Mouse (Mus musculus) intestine, embryonic 15.5 days (tissue): ENCODE measurements at regions not wholly inside any gene's neighbourhood (a gene's known extent, or its start where the extent isn't known, plus 50 kb on each side); places are given as distances from the start of the nearest gene placed in this dataset.
A peak's percentile ranks its signal among the peaks of the same experiment; 100 is the strongest.

Source experiments
- ATAC-seq: fragments of 200-750 bp; cut with Nextera tagmentation; 2 replicates; pipeline ENCODE4 v1.8.0; 2017; ENCODE audit warnings: moderate TSS enrichment, moderate library complexity
- H3K27ac ChIP-seq: fragments of 300-500 bp; sonication (generic); 2 replicates; pipeline ENCODE4 v1.5.1; 2015; ENCODE audit warnings: mild to moderate bottlenecking, inconsistent platforms
- H3K27me3 ChIP-seq: fragments of 300-500 bp; sonication (generic); replicated peaks from 2 replicates; pipeline ENCODE4 v1.6.1; 2015; ENCODE audit warnings: inconsistent platforms
- H3K36me3 ChIP-seq: fragments of 300-500 bp; sonication (generic); 2 replicates; pipeline ENCODE4 v1.6.1; 2015; ENCODE audit warnings: inconsistent platforms
- H3K4me1 ChIP-seq: fragments of 300-500 bp; sonication (generic); replicated peaks from 2 replicates; pipeline ENCODE4 v1.6.1; 2015; ENCODE audit warnings: inconsistent platforms
- H3K4me2 ChIP-seq: fragments of 300-500 bp; sonication (generic); replicated peaks from 2 replicates; pipeline ENCODE4 v1.6.1; 2015; ENCODE audit warnings: mild to moderate bottlenecking, inconsistent platforms
- H3K4me3 ChIP-seq: fragments of 300-500 bp; sonication (generic); replicated peaks from 2 replicates; pipeline ENCODE4 v1.5.1; 2015; ENCODE audit warnings: inconsistent platforms
- H3K9ac ChIP-seq: fragments of 300-500 bp; sonication (generic); 2 replicates; pipeline ENCODE4 v1.6.1; 2015; ENCODE audit warnings: inconsistent platforms
- H3K9me3 ChIP-seq: fragments of 300-500 bp; sonication (generic); 2 replicates; pipeline ENCODE4 v1.6.1; 2016; ENCODE audit warnings: inconsistent platforms
- WGBS: fragments of 180-500 bp; shearing (Covaris S2); methylation state at CpG from one replicate; pipeline ENCODE4 v1.1.7; 2015; 5-methylcytosine and 5-hydroxymethylcytosine counted together

DNA sequence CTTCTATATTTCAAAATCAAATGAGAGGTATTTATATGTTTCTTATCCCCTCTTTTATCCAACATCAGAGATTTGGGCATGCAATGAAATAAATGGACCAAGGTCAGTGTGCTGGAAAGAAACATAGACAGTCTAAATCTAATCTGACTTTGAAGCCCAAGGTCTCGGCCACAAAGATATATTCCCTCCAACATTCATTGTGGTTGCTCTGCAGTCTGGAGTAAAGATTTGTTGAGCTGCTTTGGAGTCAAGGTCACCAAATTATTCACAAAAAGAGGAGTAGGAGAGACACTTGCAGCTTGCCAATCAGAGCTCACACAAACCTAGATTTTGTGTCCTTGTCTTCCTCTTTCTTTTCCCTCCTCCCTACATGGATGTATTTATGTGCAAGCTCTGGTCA lies 304.2 kb upstream of the Itga1 start:
- H3K36me3 ChIP-seq, result no peaks in the 10 kb centered on the region
- no peaks in the 10 kb centered on the region for H3K27me3 ChIP-seq
- no peak overlapping the region for H3K27ac ChIP-seq
- H3K9me3 ChIP-seq, result no peaks in the 10 kb centered on the region
- H3K9ac ChIP-seq, result no peak overlapping the region
- H3K4me1 ChIP-seq, result no peaks in the 10 kb centered on the region
- no peak overlapping the region for H3K4me2 ChIP-seq
- H3K4me3 ChIP-seq, result no peak overlapping the region
- WGBS, result 67% methylated on average over 1 of the region's 1 CpGs
- ATAC-seq, result no peak

- Histone ChIP-seq H3K27ac (no peak overlapping the region), H3K9me3 (no peaks in the 10 kb centered on the region), H3K9ac (no peak overlapping the region), H3K4me3 (no peak overlapping the region), H3K36me3 (no peaks in the 10 kb centered on the region), H3K4me2 (no peak overlapping the region), H3K27me3 (no peaks in the 10 kb centered on the region), H3K4me1 (no peaks in the 10 kb centered on the region)
- 78% methylated on average over 4 of the region's 4 CpGs for WGBS
- ATAC-seq, result no peak
Observed at GRCm38 (mm10) chr13:115400706-115401215, 299.0 kb upstream of the Itga1 start.

DNA sequence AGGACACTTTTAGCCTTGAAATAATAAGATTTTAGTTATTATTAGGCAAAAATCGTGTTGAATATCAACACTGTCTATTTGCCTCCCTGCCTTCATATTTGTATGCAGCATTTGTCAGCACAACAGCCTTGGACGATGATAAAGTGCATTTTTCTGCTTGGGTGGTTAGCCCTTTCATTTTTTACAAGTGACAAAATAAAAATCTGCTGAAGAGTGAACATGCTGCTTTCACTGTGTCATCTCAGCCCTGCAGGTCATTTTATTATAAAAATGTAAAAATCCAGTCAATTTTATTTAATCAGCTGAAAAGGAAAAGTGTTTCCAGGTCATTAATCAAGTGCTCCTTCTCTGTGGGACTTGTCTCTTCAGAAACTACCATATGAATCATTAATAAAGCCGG lies 277.9 kb upstream of the Itga1 start:
- no peaks in the 10 kb centered on the region for H3K9me3 ChIP-seq
- WGBS, result 60% methylated on average over 3 of the region's 3 CpGs
- no peak overlapping the region for H3K9ac ChIP-seq
- no peaks in the 10 kb centered on the region for H3K36me3 ChIP-seq
- no peaks in the 10 kb centered on the region for H3K27me3 ChIP-seq
- no peak for ATAC-seq
- no peak overlapping the region for H3K4me3 ChIP-seq
- H3K4me2 ChIP-seq, result no peak overlapping the region
- no peaks in the 10 kb centered on the region for H3K4me1 ChIP-seq
- no peak overlapping the region for H3K27ac ChIP-seq

DNA sequence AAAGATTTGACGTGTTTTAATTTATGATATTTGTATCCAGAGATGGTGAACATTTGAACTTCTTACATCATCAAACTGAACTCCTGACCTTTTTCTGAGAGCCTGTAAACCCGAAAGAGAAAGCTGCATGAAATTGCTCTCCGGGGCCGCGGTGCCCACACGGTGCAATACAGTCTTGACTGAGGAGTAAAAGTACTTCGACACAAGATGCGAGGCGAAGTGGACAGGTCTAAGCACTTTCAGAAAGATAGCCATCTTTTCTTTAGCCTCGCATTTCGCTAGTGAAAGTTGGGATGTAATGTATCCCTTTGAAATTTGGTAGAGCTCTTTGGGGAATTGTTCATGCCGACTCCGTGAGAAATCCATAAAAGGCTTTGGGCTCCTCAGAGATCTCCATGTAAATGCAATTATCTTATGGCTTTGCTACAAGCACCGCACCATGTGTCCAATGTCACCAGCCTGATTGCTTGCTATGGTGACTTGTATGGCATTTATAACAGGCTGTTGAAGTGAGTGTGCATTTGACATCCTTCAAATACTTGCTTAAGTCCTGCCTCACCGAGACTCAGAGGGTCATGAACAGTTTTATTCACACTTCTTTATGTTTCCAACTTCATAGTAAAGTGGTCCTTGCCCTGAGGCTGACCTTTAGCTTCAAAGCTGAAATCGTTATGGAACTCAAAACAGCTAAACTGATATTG lies 274.6 kb upstream of the Itga1 start:
- no peak for ATAC-seq
- no peak overlapping the region for H3K4me2 ChIP-seq
- no peaks in the 10 kb centered on the region for H3K4me1 ChIP-seq
- H3K9ac ChIP-seq, result no peak overlapping the region
- no peaks in the 10 kb centered on the region for H3K27me3 ChIP-seq
- H3K4me3 ChIP-seq, result no peak overlapping the region
- 72% methylated on average over 16 of the region's 16 CpGs for WGBS
- H3K9me3 ChIP-seq, result no peaks in the 10 kb centered on the region
- H3K36me3 ChIP-seq, result no peaks in the 10 kb centered on the region
- no peak overlapping the region for H3K27ac ChIP-seq

DNA sequence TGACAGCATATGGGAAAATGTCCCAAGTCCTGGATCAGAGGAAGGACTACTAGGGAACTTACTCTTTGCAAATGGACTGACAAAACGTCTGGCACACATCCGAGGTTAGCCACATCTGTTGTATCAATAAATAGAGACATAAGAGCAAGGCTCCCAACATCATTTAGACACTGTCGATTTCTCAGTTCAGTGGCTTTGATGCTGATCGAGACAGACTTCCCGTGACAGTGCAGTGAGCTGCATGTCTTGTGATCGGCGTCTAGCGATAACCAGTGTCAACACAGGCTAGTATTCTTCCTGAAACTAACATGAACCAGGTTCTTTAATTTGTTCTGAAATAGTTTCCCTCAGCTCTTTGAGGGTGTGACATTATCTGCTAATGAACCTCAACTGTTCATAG lies 259.7 kb upstream of the Itga1 start:
- no peak for ATAC-seq
- H3K4me2 ChIP-seq, result no peak overlapping the region

DNA sequence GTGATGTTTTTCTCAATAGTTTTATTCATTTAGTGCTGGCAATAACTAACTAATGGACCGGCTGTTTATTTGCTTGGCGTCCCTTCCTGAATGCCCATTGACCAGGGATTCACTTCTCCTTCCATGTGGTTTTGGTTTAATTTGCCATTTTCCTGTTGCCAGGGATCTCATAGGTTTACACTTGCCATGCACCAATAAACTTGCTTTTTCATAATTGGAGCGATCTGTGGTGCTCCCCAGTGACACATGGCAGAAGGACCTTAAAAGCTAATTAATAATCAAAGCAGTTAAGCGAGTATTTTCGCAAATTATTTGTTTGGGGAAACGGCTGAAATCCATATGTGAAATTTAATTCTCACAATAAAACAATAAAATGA lies 245.2 kb upstream of the Itga1 start:
- Histone ChIP-seq H3K4me1 (no peaks in the 10 kb centered on the region; the same call in 1 of the 2 replicates), H3K9ac (no peak overlapping the region), H3K27ac (no peak overlapping the region), H3K36me3 (no peaks in the 10 kb centered on the region), H3K9me3 (no peaks in the 10 kb centered on the region), H3K4me3 (no peak overlapping the region; the same call in 1 of the 2 replicates), H3K27me3 (no peaks in the 10 kb centered on the region), H3K4me2 (peak overlapping the region; percentile 47)
- ATAC-seq, result 0 out of 2 replicates have a peak, but pooled peaks have one; percentile 20
- 46% methylated on average over 6 of the region's 6 CpGs for WGBS

More for the DNA sequence above, 259.7 kb upstream of the Itga1 start:
- 81% methylated on average over 8 of the region's 8 CpGs for WGBS
- H3K9me3 ChIP-seq, result no peaks in the 10 kb centered on the region
- H3K4me1 ChIP-seq, result no peaks in the 10 kb centered on the region
- no peak overlapping the region for H3K27ac ChIP-seq
- H3K4me3 ChIP-seq, result no peak overlapping the region
- H3K27me3 ChIP-seq, result no peaks in the 10 kb centered on the region
- no peak overlapping the region for H3K9ac ChIP-seq
- H3K36me3 ChIP-seq, result no peaks in the 10 kb centered on the region

DNA sequence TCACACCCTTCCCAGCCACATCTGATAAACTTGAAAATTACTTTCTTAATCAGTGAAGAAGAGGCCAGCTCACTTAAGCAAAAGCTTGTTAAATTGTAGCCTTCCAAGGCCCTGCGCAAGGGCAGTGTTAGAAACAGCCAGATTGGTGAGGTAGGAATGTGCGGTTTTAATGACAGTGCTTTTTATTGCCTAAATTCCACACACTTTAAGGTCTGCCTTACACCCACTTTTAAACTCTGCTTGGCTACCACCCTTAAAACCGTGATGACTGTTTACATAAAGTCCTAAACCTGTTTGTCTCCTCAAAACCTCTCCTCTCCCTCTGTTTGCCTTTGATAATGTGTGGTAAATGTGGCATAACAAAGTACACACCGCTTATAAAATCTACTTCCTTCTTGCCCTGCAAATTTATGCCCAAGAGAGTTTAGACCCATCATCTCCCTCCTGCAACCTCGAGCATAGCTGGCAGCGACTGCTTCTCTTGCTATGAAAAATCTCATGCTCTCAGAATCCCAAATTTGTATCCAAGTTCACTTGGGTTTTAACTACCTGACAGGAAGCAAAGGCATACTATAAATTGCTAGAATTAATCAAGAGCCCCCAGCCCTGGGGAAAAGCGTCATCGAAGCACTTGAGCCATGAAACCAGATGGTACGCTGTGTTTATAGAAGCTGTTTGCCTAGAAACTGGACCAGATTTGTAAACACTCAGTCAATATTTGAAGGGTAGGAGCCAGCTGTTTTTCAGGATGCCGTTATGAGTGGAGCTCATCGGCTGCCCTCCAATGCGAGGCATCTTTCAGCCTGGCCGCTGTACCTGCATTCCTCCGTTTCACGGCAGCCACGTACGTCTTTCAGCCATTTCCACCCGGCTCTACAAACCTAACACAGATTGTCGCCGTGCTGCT lies 244.6 kb upstream of the Itga1 start:
- Histone ChIP-seq H3K4me2 (peak overlapping the region; percentile 47), H3K27me3 (no peaks in the 10 kb centered on the region), H3K9me3 (no peaks in the 10 kb centered on the region), H3K27ac (no peak overlapping the region), H3K9ac (no peak overlapping the region), H3K4me1 (no peaks in the 10 kb centered on the region; the same call in 1 of the 2 replicates), H3K4me3 (no peak overlapping the region; the same call in 1 of the 2 replicates), H3K36me3 (no peaks in the 10 kb centered on the region)
- WGBS, result 28% methylated on average over 20 of the region's 20 CpGs
- peak; percentile 68 for ATAC-seq

GRCm38 (mm10) chr13:115329000-115329960 lies 227.5 kb upstream of the Itga1 start:
- H3K4me1 ChIP-seq, result no peaks in the 10 kb centered on the region
- H3K4me2 ChIP-seq, result no peak overlapping the region
- no peaks in the 10 kb centered on the region for H3K27me3 ChIP-seq
- no peaks in the 10 kb centered on the region for H3K9me3 ChIP-seq
- no peak overlapping the region for H3K4me3 ChIP-seq
- H3K9ac ChIP-seq, result no peak overlapping the region
- no peak overlapping the region for H3K27ac ChIP-seq
- no peak for ATAC-seq
- WGBS, result 74% methylated on average over 9 of the region's 9 CpGs
- H3K36me3 ChIP-seq, result no peaks in the 10 kb centered on the region

- WGBS, result 71% methylated on average over 2 of the region's 2 CpGs
- no peaks in the 10 kb centered on the region for H3K4me1 ChIP-seq
- no peak overlapping the region for H3K9ac ChIP-seq
- H3K9me3 ChIP-seq, result no peaks in the 10 kb centered on the region
- H3K27ac ChIP-seq, result no peak overlapping the region
- no peak overlapping the region for H3K4me2 ChIP-seq
- no peaks in the 10 kb centered on the region for H3K27me3 ChIP-seq
- no peak for ATAC-seq
- H3K36me3 ChIP-seq, result no peaks in the 10 kb centered on the region
- no peak overlapping the region for H3K4me3 ChIP-seq
Observed at GRCm38 (mm10) chr13:115326294-115326693, 224.5 kb upstream of the Itga1 start.

GRCm38 (mm10) chr13:115316681-115317080 lies 214.9 kb upstream of the Itga1 start:
- no peak overlapping the region for H3K27ac ChIP-seq
- WGBS, result 78% methylated on average over 3 of the region's 3 CpGs
- no peak overlapping the region for H3K9ac ChIP-seq
- no peaks in the 10 kb centered on the region for H3K27me3 ChIP-seq
- H3K9me3 ChIP-seq, result no peaks in the 10 kb centered on the region
- ATAC-seq, result no peak
- H3K36me3 ChIP-seq, result no peaks in the 10 kb centered on the region
- no peak overlapping the region for H3K4me3 ChIP-seq
- H3K4me1 ChIP-seq, result no peaks in the 10 kb centered on the region
- H3K4me2 ChIP-seq, result no peak overlapping the region

GRCm38 (mm10) chr13:115308586-115308985 lies 206.8 kb upstream of the Itga1 start:
- WGBS, result 77% methylated on average over 3 of the region's 3 CpGs
- no peak for ATAC-seq

DNA sequence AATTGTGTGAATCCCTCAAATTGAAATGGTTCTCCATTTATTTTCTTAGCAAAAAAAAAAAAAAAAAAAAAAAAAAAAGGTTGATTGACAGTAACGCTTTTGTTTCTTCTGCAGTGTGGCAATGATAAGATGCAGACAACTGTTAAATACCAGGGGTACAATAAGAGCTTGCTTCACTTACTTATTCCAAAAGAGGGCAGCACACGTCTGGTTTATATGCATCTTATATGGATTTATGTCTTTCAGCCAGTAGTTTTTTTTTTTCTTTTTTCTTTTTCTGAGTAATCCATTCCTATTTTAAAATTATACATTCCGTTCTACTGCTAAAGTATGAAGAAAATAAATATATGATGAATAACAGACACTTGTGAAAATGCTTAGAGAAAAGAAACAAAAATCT lies 185.6 kb upstream of the Itga1 start:
- Histone ChIP-seq H3K9ac (no peak overlapping the region), H3K9me3 (no peaks in the 10 kb centered on the region), H3K27ac (no peak overlapping the region), H3K4me2 (no peak overlapping the region), H3K4me3 (no peak overlapping the region), H3K36me3 (no peaks in the 10 kb centered on the region), H3K27me3 (no peaks in the 10 kb centered on the region), H3K4me1 (no peaks in the 10 kb centered on the region)
- 19% methylated on average over 3 of the region's 3 CpGs for WGBS
- no peak for ATAC-seq

More at GRCm38 (mm10) chr13:115308586-115308985, 206.8 kb upstream of the Itga1 start:
- Histone ChIP-seq H3K9ac (no peak overlapping the region), H3K36me3 (no peaks in the 10 kb centered on the region), H3K4me3 (no peak overlapping the region), H3K27me3 (no peaks in the 10 kb centered on the region), H3K4me2 (no peak overlapping the region), H3K9me3 (no peaks in the 10 kb centered on the region), H3K4me1 (no peaks in the 10 kb centered on the region), H3K27ac (no peak overlapping the region)
